Mouse (Mus musculus) embryo, embryonic 11 days (tissue): ENCODE measurements at regions not wholly inside any gene's neighbourhood (a gene's known extent, or its start where the extent isn't known, plus 50 kb on each side); places are given as distances from the start of the nearest gene placed in this dataset.

ENCODE experiments used
- DNase-seq: peaks from one replicate; pipeline ENCODE4 v3.0.0-alpha.2; 2015

DNA sequence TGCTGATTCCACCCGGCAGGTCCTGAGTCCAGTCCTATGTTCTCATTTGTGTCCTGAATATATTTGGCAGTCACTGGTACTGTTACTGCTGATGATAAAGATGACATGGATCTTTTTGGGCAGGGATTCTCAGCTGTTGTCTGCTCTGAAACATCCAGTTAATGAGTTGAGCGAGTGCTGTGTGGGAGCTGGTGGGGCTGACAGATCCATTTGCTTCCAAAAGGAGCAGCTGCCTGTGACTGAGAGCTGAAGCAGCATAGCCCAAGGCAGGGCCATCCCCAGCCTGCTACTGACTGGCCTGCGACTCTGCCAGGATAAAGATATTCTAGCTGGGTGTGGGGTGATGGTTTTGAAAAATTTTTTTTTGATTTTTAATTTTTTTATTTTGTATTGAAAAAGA, 200.3 kb upstream of the Gm11042 start:
- peak; percentile 3 for DNase-seq

DNA sequence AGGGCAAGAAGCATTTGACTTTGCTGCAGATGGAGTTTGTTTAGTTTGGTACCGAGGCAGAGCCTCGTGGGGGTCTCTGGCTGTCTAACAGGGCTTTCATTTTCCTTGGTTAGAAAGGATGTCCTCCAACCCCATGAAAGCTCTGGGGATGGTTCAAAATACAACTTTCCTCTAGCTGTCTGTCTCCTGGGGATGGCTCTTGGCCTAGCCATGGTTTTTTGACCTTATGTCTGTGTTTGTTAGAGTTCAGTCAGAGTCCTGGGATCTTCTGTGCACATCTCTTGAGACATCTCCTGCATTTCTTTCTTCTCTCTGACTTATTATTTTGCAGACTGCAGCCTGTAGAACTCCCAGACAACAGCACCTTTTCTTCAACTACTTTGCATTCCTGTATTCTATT, 186.6 kb upstream of the Gm11042 start:
- DNase-seq: no peak

DNA sequence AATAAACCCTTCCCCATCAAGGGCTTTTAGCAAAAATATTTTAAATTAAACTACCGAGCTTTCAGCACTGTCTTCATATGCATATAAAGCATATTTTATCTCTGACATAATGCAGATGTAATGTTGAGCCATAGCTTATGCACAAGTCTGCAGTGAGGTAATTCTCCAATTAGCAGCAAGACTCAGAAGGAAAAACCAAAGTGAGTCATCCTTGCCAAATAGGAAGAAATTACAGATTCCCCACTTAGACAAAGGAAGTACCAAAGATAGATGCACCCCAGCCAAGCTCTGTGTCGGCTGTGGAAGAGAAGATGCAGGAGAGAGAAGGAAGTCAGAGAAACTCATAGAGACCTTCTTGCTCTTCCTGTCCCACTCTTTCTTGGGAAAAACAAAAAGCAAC, 161.4 kb upstream of the Gm11042 start:
- no peak for DNase-seq

DNA sequence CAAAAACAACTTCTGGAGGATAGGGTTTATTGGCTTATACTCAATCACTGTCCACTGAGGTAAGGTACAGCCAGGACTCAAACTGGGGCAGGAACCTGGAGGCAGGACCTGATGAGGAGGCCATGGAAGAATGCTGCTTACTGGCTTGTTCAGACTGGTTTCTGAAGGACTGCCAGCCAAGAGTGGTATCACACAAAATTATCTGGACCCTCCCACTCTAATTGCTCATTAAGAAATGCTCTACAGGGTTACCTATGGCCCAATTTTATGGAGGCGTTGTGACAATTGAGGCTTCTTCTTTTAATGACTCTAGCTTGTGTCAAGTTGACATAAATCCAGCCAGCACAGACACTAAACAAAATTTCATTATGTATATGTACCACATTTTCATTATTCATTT, 158.5 kb upstream of the Gm11042 start:
- no peak for DNase-seq

DNA sequence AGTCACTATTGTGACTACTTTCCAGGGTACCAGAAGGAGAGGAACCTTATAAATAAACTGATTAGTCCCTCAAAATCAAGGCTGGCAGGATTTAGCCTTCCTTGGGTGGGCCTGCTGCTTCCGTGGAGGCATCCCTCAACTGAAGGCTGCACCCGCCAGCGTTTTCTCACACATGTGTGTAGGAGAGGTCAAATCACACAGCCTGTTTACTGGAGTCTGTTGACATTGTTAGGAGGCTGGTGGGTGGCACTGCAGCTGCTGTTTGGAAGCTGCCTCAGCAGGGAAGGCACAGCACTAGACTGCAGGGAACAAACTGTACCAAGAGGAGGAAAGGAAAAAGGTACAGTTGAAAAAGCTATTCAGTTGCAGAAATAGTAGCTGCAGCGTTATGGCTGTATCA, 142.3 kb upstream of the Gm11042 start:
- DNase-seq: no peak

DNA sequence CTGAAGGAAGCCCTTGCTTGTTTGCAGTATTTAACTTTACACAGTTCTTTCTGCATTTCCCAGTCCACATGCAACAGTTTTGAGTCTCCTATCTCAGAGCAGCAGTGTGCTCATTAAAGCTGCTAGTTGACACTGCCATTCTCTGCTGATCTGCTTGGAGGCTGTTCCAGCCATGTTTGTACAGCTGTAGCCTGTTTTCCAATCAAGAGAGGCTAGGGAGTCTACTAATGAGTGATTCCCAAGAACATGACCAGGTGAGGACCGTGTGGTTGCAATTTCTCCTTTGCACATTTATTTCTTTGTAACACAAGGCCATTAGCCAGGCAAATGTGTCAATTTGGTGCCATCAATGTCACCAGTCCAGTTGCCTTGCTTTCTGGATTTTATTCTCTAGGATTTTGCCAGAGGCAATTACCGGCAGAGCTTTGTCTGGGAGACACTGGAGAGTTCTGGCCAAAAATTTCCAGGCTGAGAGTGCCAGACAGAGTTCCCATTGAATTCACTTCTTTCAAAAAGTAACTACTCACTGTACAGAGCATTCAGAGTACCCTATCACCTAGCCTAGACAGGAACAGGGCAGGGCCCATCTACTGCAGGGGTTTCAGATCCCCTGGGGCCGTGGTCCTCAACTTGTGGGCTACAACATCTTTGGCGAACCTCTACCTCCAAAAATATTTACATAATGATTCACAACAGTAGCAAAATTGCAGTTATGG, 136.3 kb upstream of the Gm11042 start:
- no peak for DNase-seq

DNA sequence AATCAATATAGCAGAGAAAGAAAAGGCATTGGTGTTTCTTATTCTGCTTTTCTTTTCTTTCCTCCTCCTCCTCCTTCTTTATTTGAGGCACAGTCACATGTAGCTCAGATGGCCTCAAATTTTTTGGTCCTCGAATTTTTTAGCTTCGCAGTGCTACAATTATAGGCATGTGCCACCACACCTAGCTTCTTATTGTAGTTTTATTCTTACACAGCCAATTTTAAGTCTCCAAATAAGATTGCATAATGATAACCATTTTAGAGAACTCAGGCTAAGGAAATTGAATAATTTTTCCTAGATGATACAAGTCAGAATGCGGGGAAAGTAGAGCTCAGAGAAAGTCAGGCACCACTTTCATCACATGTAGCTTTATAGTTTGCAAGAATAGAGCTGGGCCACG, 132.1 kb upstream of the Gm11042 start:
- DNase-seq: no peak

DNA sequence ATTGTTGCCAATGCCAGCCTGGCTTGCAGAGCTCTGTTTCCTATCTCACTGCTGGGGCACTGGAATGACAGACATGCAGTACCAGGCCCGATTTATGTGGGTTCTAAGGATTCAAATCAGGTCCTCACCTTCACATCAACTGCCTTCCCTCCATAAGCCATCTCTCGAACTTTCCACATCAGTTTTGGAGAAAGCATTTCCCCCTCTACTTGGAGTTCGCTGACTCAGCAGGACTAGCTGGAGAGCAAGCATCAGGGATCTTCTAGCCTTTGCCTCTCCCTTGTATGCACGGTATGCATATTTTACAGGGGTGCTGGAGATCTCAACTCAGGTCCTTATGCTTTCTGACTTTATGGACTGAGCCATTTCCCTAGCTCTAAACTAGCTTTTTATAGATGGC, 118.7 kb upstream of the Gm11042 start:
- no peak for DNase-seq

DNA sequence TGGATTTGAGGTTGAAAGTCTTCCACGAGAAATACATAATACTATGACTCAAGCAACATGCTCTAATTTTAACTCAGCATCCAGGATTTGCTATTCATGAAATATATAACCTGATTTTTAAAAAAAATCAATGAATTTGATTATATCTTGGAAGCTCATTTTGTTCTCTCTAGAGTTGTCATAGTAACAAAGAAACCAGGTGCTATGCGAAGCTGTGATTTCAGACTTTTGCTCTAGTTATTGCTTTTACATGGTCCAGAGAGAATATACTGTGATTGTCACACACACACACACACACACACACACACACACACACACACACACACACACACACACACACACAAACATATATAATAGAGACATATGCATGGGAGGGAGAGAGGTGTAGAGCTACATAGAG, 98.5 kb upstream of the Gm11042 start:
- DNase-seq: no peak

DNA sequence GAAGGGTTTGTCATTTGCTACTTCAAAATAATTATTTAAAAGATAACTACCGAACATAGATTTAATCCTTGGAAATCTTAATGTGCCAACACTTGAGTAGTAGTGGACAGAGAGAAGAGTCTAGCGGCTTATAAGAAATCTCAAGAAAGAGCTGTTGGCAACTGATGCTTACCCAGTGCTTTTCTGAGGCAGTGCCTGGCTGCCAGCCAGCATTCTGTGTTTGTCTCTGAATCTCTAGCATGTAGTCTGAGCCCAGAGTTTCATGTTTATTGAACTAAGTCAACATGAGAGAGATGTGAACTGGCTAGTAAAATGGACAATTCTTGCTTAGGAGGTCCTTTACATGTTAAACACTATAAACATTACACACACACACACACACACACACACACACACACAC, 94.3 kb upstream of the Gm11042 start:
- no peak for DNase-seq

DNA sequence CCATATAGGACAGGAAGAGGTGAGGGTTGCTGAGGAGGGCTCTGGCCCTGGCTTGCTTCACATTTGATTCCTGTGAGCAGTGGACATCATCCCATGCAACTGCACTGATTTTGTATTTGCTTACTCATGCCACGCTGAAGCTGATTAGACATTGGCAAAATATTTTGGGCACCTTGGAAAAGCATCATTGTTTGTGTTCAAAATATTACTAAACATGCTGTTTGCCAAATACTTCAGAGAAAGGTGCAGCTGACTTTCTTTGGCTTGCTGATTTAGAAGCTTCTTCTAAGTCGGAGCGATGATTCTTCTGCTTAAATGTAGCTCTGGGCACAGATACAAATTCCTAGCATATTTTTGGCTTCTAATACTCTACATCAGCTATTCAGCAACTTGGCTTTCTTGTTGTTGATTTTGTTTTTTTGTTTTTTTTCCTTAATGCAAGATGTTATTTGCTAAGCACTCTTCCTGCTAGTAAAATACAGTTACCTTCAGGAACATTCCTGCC, 91.4 kb upstream of the Gm11042 start:
- DNase-seq: no peak

DNA sequence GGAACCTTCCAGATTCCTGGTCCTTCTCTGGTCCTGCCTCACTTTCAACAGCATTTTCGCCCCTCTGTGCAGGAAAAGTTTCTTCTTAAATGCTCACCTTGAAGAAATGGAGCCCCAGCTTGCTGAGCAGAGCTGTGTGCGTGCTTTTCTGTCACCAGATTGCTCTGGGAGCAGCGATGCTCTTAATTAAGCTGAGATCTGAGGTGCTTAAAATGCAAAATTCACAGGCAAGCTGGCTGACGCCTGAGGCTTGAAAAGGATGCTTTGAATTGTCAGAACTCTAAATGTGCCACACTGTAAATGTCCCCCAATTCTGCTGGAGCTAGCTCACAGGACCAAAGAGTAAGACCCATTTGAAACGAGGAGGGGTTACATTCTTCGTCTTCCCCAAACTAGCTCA, 73.6 kb upstream of the Gm11042 start:
- no peak for DNase-seq
